ENCODE assay signal across 17 mouse cellular contexts in the genomic region with DNA sequence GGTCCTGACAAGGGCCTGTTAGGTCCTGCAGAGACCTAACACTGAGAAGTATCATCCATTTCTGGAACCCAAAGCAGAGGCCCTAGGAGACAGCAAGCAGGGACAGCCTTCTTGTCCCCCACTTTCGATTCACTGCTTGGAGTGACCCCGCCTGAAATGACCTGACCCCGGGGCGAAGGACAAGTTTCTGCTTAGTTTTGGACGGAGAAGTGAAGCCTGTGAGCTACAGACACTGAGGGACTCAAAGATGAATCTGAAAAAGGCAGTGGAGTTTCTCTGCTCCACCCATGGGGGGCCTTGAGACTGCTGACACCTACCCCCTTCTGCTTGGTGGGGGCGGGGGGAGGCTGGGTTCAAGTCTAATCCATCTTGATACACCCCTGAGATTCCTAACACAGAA. TPM values are rescaled to one million over a fixed set of nuclear protein-coding genes. Genes with fewer than 3 reads are reported as not detected.
DNase-seq lines count a peak whose midpoint lies in the region; ATAC-seq lines count a peak whose summit lies in the region.
"Had no signal": no experiment of that assay in that cellular context is flagged by ENCODE, and none has a peak within 500 bp of the region (broad histone marks: within the 10 kb centered on the region; RNA-seq: fewer than 3 reads in every experiment).

No protein-coding gene starts in this region.

- H3K27me3 ChIP-seq in heart, embryonic 15.5 days = no peaks in the 10 kb centered on the region
- no peaks in the 10 kb centered on the region for H3K27me3 ChIP-seq in lung, embryonic 15.5 days
- H3K27me3 ChIP-seq: midbrain, embryonic 15.5 days had no signal

- no peak overlapping the region for H3K9ac ChIP-seq in heart, embryonic 15.5 days
- no peak overlapping the region for H3K9ac ChIP-seq in lung, embryonic 15.5 days
- H3K9ac ChIP-seq: limb, embryonic 13.5 days; liver, postnatal 0 days; midbrain, embryonic 15.5 days had no signal

- peak; percentile 29 for DNase-seq in adrenal gland, adult 2 months
- DNase-seq in adrenal gland, postnatal 14 days = no peak
- DNase-seq in heart, adult 18-20 months = no peak
- DNase-seq in lung, postnatal 10 days = no peak
- DNase-seq in spleen, postnatal 36 days (ENCODE audit: low spot score in 2 of 2) = no peak
- DNase-seq in urinary bladder, postnatal 10 days (ENCODE audit: low spot score) = no peak
- DNase-seq: adrenal gland, postnatal 25 days; cerebellum, adult 8-10 months; layer of hippocampus, adult 9-11 months; liver, postnatal 0 days; right cerebral cortex, postnatal 14 days; thymus, adult 18-20 months had no signal

- H3K4me2 ChIP-seq in heart, embryonic 15.5 days = no peak overlapping the region
- H3K4me2 ChIP-seq in lung, embryonic 15.5 days = no peak overlapping the region
- H3K4me2 ChIP-seq: limb, embryonic 13.5 days; midbrain, embryonic 15.5 days had no signal

- no peak overlapping the region for H3K4me3 ChIP-seq in heart, embryonic 15.5 days
- H3K4me3 ChIP-seq in lung, embryonic 15.5 days = no peak overlapping the region
- H3K4me3 ChIP-seq: limb, embryonic 13.5 days; midbrain, embryonic 15.5 days had no signal

- ATAC-seq in heart, embryonic 15.5 days (replicated peaks; ENCODE audit: insufficient number of reproducible peaks, insufficient read depth, low FRiP score, low read depth) = no peak
- no peak for ATAC-seq in lung, embryonic 15.5 days (ENCODE audit: borderline replicate concordance, extremely low read depth, low FRiP score, low TSS enrichment)
- ATAC-seq: liver, postnatal 0 days; midbrain, embryonic 15.5 days had no signal

- H3K27ac ChIP-seq in heart, embryonic 15.5 days = peak overlapping the region; percentile 85
- peak overlapping the region; percentile 31; the same call in 1 of the 2 replicates for H3K27ac ChIP-seq in lung, embryonic 15.5 days
- H3K27ac ChIP-seq: hindbrain, postnatal 0 days; limb, embryonic 13.5 days; midbrain, embryonic 15.5 days had no signal

- H3K4me1 ChIP-seq in heart, embryonic 15.5 days (replicated peaks) = peaks cover 80% of the 10 kb centered on the region
- H3K4me1 ChIP-seq in lung, embryonic 15.5 days = peaks cover 63% of the 10 kb centered on the region

- no peaks in the 10 kb centered on the region for H3K9me3 ChIP-seq in heart, embryonic 15.5 days (replicated peaks)
- no peaks in the 10 kb centered on the region for H3K9me3 ChIP-seq in lung, embryonic 15.5 days
- H3K9me3 ChIP-seq: midbrain, embryonic 15.5 days had no signal

- H3K36me3 ChIP-seq in heart, embryonic 15.5 days = peaks cover 4% of the 10 kb centered on the region; the same call in 1 of the 2 replicates
- no peaks in the 10 kb centered on the region for H3K36me3 ChIP-seq in lung, embryonic 15.5 days
- H3K36me3 ChIP-seq: midbrain, embryonic 15.5 days had no signal

- 57% methylated on average over 6 of the region's 6 CpGs for WGBS in heart, embryonic 15.5 days
- WGBS in lung, embryonic 15.5 days = 53% methylated on average over 6 of the region's 6 CpGs

RNA-seq across cellular contexts. Expression of a gene that starts 59.9 kb away (rescaled TPM):
- total RNA-seq in adrenal gland, adult 2 months (2021) = 100 to 1,000 TPM; 298 to 434 TPM
- 136 and 197 TPM in 2 replicates for polyA plus RNA-seq in adrenal gland, adult 2 months (2012; rRNA removed)
- total RNA-seq in adrenal gland, postnatal 14 days (2021) = 449 and 529 TPM in 2 replicates
- polyA plus RNA-seq in heart, embryonic 15.5 days (2015; fragmentation: Nextera tagmentation; extraction: Ambion mirVana) = 71.7 and 74.2 TPM in 2 replicates
- total RNA-seq in heart, adult 18-20 months (2021) = 100 to 1,000 TPM; 103 to 107 TPM
- 65.7 and 68.1 TPM in 2 replicates for polyA plus RNA-seq in lung, embryonic 15.5 days (2015; fragmentation: Nextera tagmentation; extraction: Ambion mirVana)
